Mouse (Mus musculus) splenic B cell, adult 2 months (primary cell): ENCODE results near the gene Tmem129.

Source experiments
- DNase-seq: peaks from one replicate; pipeline ENCODE4 v3.0.0-alpha.2; 2011; ENCODE audit warnings: low read depth, low spot score
- H3K27me3 ChIP-seq: 2 replicates; pipeline ENCODE4 v1.6.1; 2012; ENCODE audit warnings: mild to moderate bottlenecking, low read length, moderate library complexity, mixed read lengths; ENCODE audit not compliant: control insufficient read depth, poor library complexity, insufficient read depth, severe bottlenecking
- H3K36me3 ChIP-seq: 2 replicates; pipeline ENCODE4 v1.6.1; 2012; ENCODE audit warnings: mild to moderate bottlenecking, low read length, moderate library complexity, mixed read lengths; ENCODE audit not compliant: control insufficient read depth, poor library complexity, insufficient read depth, severe bottlenecking

Tmem129 gene

GRCm38 (mm10) chr5:33635361-33635760, 22.9 kb downstream of the Tmem129 start:
- no peak for DNase-seq
- Histone ChIP-seq H3K27me3 (no peaks in the 10 kb centered on the region), H3K36me3 (peaks cover 4% of the 10 kb centered on the region; the same call in 1 of the 2 replicates)

GRCm38 (mm10) chr5:33632526-33632925, 25.7 kb downstream of the Tmem129 start:
- Histone ChIP-seq H3K36me3 (no peaks in the 10 kb centered on the region), H3K27me3 (no peaks in the 10 kb centered on the region)
- DNase-seq, result no peak

- DNase-seq, result peak; percentile 10
- Histone ChIP-seq H3K36me3 (no peaks in the 10 kb centered on the region), H3K27me3 (no peaks in the 10 kb centered on the region)
These were observed 27.6 kb downstream of the Tmem129 start for GRCm38 (mm10) chr5:33630615-33631014.

GRCm38 (mm10) chr5:33630061-33630460, 28.2 kb downstream of the Tmem129 start:
- H3K36me3 ChIP-seq, result no peaks in the 10 kb centered on the region
- H3K27me3 ChIP-seq, result no peaks in the 10 kb centered on the region
- DNase-seq, result no peak

- no peaks in the 10 kb centered on the region for H3K36me3 ChIP-seq
- no peaks in the 10 kb centered on the region for H3K27me3 ChIP-seq
- DNase-seq, result peak; percentile 99
These were observed 28.8 kb downstream of the Tmem129 start, which contains the start of the genes Fam53a and Gm9903 for GRCm38 (mm10) chr5:33629301-33629987. Gene Fam53a (minus strand): TSS chr5:33629635. Gene Gm9903 (plus strand): TSS chr5:33629925.

GRCm38 (mm10) chr5:33628820-33629300, 29.4 kb downstream of the Tmem129 start:
- no peaks in the 10 kb centered on the region for H3K27me3 ChIP-seq
- DNase-seq, result peak; percentile 61
- no peaks in the 10 kb centered on the region for H3K36me3 ChIP-seq

GRCm38 (mm10) chr5:33627968-33628367, 30.2 kb downstream of the Tmem129 start:
- no peaks in the 10 kb centered on the region for H3K36me3 ChIP-seq
- DNase-seq, result no peak
- H3K27me3 ChIP-seq, result no peaks in the 10 kb centered on the region

GRCm38 (mm10) chr5:33623766-33624165, 34.5 kb downstream of the Tmem129 start:
- Histone ChIP-seq H3K27me3 (no peaks in the 10 kb centered on the region), H3K36me3 (peaks cover 2% of the 10 kb centered on the region; the same call in 1 of the 2 replicates)
- no peak for DNase-seq

GRCm38 (mm10) chr5:33622671-33623070, 35.5 kb downstream of the Tmem129 start:
- peaks cover 2% of the 10 kb centered on the region for H3K36me3 ChIP-seq
- no peaks in the 10 kb centered on the region for H3K27me3 ChIP-seq
- no peak for DNase-seq

GRCm38 (mm10) chr5:33614391-33614790, 43.8 kb downstream of the Tmem129 start:
- H3K36me3 ChIP-seq, result peaks cover 4% of the 10 kb centered on the region
- no peak for DNase-seq
- H3K27me3 ChIP-seq, result no peaks in the 10 kb centered on the region

- no peak for DNase-seq
- H3K36me3 ChIP-seq, result peaks cover 4% of the 10 kb centered on the region
- H3K27me3 ChIP-seq, result no peaks in the 10 kb centered on the region
These were observed 46.4 kb downstream of the Tmem129 start for GRCm38 (mm10) chr5:33611795-33612194.

- peaks cover 3% of the 10 kb centered on the region for H3K36me3 ChIP-seq
- no peaks in the 10 kb centered on the region for H3K27me3 ChIP-seq
- DNase-seq, result no peak
These were observed 49.0 kb downstream of the Tmem129 start for GRCm38 (mm10) chr5:33609226-33609625.

GRCm38 (mm10) chr5:33607434-33607833, 50.8 kb downstream of the Tmem129 start:
- Histone ChIP-seq H3K27me3 (no peaks in the 10 kb centered on the region), H3K36me3 (no peaks in the 10 kb centered on the region; the same call in 1 of the 2 replicates)
- no peak for DNase-seq

- no peaks in the 10 kb centered on the region; the same call in 1 of the 2 replicates for H3K36me3 ChIP-seq
- H3K27me3 ChIP-seq, result no peaks in the 10 kb centered on the region
- DNase-seq, result no peak
These were observed 51.6 kb downstream of the Tmem129 start for GRCm38 (mm10) chr5:33606631-33607030.

GRCm38 (mm10) chr5:33605314-33605713, 52.9 kb downstream of the Tmem129 start:
- Histone ChIP-seq H3K27me3 (no peaks in the 10 kb centered on the region), H3K36me3 (no peaks in the 10 kb centered on the region; the same call in 1 of the 2 replicates)
- DNase-seq, result no peak
